Mouse (Mus musculus) kidney, adult 2 months (tissue): ENCODE measurements around the gene Ap2a2.
A peak's percentile ranks its signal among the peaks of the same experiment; 100 is the strongest.

Source experiments
- CTCF ChIP-seq: fragments of 200-500 bp; conservative IDR thresholded peaks from 2 replicates; pipeline ENCODE4 v1.5.1; 2011; ENCODE audit warnings: low read depth, mild to moderate bottlenecking, control low read depth, low read length, moderate library complexity, mixed read lengths; ENCODE audit not compliant: insufficient read depth, insufficient read length
- POLR2A ChIP-seq: fragments of 200-500 bp; IDR thresholded peaks from one replicate; pipeline ENCODE4 v1.6.1; 2011; ENCODE audit warnings: low read depth, low read length, control low read depth

GRCm38 (mm10) chr7:141584048-141584841 lies 22.3 kb downstream of the Ap2a2 start:
- no peak for TF ChIP-seq POLR2A
- TF ChIP-seq CTCF, result 0 out of 2 replicates have a peak, but pooled peaks have one; percentile 16
